Mouse (Mus musculus) kidney, postnatal 0 days (tissue): Measurements from ENCODE around the gene Clmn. TPM values are rescaled to one million over a fixed set of nuclear protein-coding genes. Genes with fewer than 3 reads are reported as not detected.
A peak's percentile ranks its signal among the peaks of the same experiment; 100 is the strongest.

Experiments used
- ATAC-seq: fragments of 200-750 bp; cut with Nextera tagmentation; replicated peaks from 2 replicates; pipeline ENCODE4 v1.8.0; 2017; ENCODE audit warnings: low read depth, moderate number of reproducible peaks, moderate TSS enrichment, moderate library complexity; ENCODE audit not compliant: low FRiP score
- DNase-seq: peaks from one replicate; pipeline ENCODE4 v3.0.0-alpha.2; 2016; ENCODE audit warnings: low spot score
- H3K27ac ChIP-seq: fragments of 300-500 bp; sonication (generic); 2 replicates; pipeline ENCODE4 v1.5.1; 2014; ENCODE audit warnings: mild to moderate bottlenecking
- H3K27me3 ChIP-seq: fragments of 300-500 bp; sonication (generic); 2 replicates; pipeline ENCODE4 v1.6.1; 2014; ENCODE audit warnings: low read length, mixed read lengths; ENCODE audit not compliant: insufficient read depth
- H3K36me3 ChIP-seq: fragments of 300-500 bp; sonication (generic); 2 replicates; pipeline ENCODE4 v1.6.1; 2014; ENCODE audit warnings: low read length, mixed read lengths; ENCODE audit not compliant: insufficient read depth
- H3K4me1 ChIP-seq: fragments of 300-500 bp; sonication (generic); replicated peaks from 2 replicates; pipeline ENCODE4 v1.6.1; 2014; ENCODE audit warnings: antibody characterized with exemption, low read length, mixed read lengths; ENCODE audit not compliant: insufficient read depth
- H3K4me2 ChIP-seq: fragments of 300-500 bp; sonication (generic); 2 replicates; pipeline ENCODE4 v1.6.1; 2014; ENCODE audit warnings: mild to moderate bottlenecking, low read length, moderate library complexity, mixed read lengths
- H3K4me3 ChIP-seq: fragments of 300-500 bp; sonication (generic); replicated peaks from 2 replicates; pipeline ENCODE4 v1.5.1; 2014; ENCODE audit warnings: low read depth, low read length
- H3K9ac ChIP-seq: fragments of 300-500 bp; sonication (generic); 2 replicates; pipeline ENCODE4 v1.6.1; 2014; ENCODE audit warnings: low read depth, low read length
- H3K9me3 ChIP-seq: fragments of 300-500 bp; sonication (generic); replicated peaks from 2 replicates; pipeline ENCODE4 v1.6.1; 2016; ENCODE audit warnings: low read length, inconsistent platforms, mixed read lengths
- CTCF ChIP-seq: IDR thresholded peaks from 2 replicates; pipeline ENCODE4 v1.5.1; 2016; ENCODE audit warnings: antibody characterized with exemption, low read depth, mild to moderate bottlenecking, moderate library complexity
- WGBS: fragments of 180-500 bp; shearing (Covaris S2); extraction: QIAGEN DNeasy Blood & Tissue Kit; methylation state at CpG from one replicate; pipeline ENCODE4 v1.1.7; 2014; 5-methylcytosine and 5-hydroxymethylcytosine counted together
- polyA plus RNA-seq: library from polyadenylated mRNA; unstranded; fragments of >200 nt; fragmentation: Nextera tagmentation; extraction: Ambion mirVana; gene quantifications from 2 replicates; pipeline ENCODE4 v1.2.1, GENCODE M21; 2015

Gene Clmn
- polyA plus RNA-seq, 1 experiment from 2014 or later, result 6.0 TPM

GRCm38 (mm10) chr12:104763918-104764317 lies 101.0 kb downstream of the Clmn start:
- H3K9ac ChIP-seq, result no peak overlapping the region
- no peak for ATAC-seq
- TF ChIP-seq CTCF, result no peak
- H3K4me2 ChIP-seq, result no peak overlapping the region
- no peaks in the 10 kb centered on the region for H3K9me3 ChIP-seq
- H3K27ac ChIP-seq, result no peak overlapping the region
- H3K4me3 ChIP-seq, result no peak overlapping the region
- H3K27me3 ChIP-seq, result no peaks in the 10 kb centered on the region
- 69% methylated on average over 6 of the region's 6 CpGs for WGBS
- no peaks in the 10 kb centered on the region for H3K36me3 ChIP-seq
- no peak for DNase-seq
- H3K4me1 ChIP-seq, result no peaks in the 10 kb centered on the region

DNA sequence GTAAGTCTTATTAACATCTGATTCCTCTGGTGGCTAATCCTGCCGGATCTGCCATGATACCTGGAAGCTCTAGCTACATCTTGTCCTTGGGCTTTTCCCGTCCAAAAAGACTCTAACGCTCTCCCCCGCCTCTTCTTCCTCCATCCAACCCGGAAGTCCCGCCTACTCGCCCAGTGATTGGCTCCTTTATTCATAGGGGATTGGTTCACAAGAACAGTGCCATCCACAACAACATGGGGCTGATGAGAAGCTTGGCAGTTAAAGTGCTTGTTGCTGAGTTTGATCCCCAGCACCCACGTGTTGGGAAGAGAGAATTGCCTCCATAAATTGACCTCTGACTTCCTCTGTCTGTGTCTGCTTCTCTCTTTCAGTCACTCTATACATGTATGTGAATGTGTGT lies 103.5 kb downstream of the Clmn start:
- Histone ChIP-seq H3K9me3 (no peaks in the 10 kb centered on the region), H3K9ac (no peak overlapping the region), H3K27ac (no peak overlapping the region), H3K27me3 (no peaks in the 10 kb centered on the region), H3K36me3 (no peaks in the 10 kb centered on the region), H3K4me2 (no peak overlapping the region), H3K4me3 (no peak overlapping the region), H3K4me1 (no peaks in the 10 kb centered on the region)
- no peak for ATAC-seq
- WGBS, result 82% methylated on average over 8 of the region's 8 CpGs
- TF ChIP-seq CTCF, result no peak
- DNase-seq, result no peak

DNA sequence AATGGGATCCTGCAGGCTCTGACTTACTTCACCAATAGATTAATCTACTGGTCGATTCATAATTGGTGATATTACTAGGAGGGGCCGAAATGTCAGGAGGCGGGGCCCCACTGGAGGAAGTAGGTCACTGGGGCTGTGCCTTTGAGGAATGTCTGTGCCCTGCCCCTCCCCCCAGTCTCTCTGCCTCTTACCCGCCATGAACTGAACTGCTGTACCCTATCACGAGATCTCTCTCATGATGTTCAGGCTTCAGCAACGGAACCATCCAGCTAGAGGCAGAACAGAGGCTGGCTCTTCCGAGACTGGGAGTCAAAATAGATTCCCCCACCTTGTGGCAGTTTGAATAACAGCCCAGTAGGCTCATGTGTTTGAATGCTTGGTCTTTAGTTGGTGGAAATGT lies 106.8 kb downstream of the Clmn start:
- DNase-seq (no peak), ATAC-seq (no peak)
- no peaks in the 10 kb centered on the region for H3K27me3 ChIP-seq
- no peak overlapping the region for H3K9ac ChIP-seq
- H3K36me3 ChIP-seq, result no peaks in the 10 kb centered on the region
- no peaks in the 10 kb centered on the region for H3K9me3 ChIP-seq
- TF ChIP-seq CTCF, result no peak
- 84% methylated on average over 7 of the region's 7 CpGs for WGBS
- no peak overlapping the region for H3K27ac ChIP-seq
- no peak overlapping the region for H3K4me2 ChIP-seq
- H3K4me1 ChIP-seq, result no peaks in the 10 kb centered on the region
- H3K4me3 ChIP-seq, result no peak overlapping the region

- no peak for TF ChIP-seq CTCF
- ATAC-seq, result no peak
- Histone ChIP-seq H3K36me3 (no peaks in the 10 kb centered on the region), H3K4me2 (no peak overlapping the region), H3K4me3 (no peak overlapping the region), H3K9me3 (no peaks in the 10 kb centered on the region), H3K27me3 (no peaks in the 10 kb centered on the region), H3K4me1 (peaks cover 17% of the 10 kb centered on the region; the same call in 1 of the 2 replicates), H3K9ac (no peak overlapping the region), H3K27ac (no peak overlapping the region)
- DNase-seq, result no peak
- WGBS, result 62% methylated on average over 4 of the region's 4 CpGs
These were observed 111.2 kb downstream of the Clmn start for GRCm38 (mm10) chr12:104753686-104754085.

DNA sequence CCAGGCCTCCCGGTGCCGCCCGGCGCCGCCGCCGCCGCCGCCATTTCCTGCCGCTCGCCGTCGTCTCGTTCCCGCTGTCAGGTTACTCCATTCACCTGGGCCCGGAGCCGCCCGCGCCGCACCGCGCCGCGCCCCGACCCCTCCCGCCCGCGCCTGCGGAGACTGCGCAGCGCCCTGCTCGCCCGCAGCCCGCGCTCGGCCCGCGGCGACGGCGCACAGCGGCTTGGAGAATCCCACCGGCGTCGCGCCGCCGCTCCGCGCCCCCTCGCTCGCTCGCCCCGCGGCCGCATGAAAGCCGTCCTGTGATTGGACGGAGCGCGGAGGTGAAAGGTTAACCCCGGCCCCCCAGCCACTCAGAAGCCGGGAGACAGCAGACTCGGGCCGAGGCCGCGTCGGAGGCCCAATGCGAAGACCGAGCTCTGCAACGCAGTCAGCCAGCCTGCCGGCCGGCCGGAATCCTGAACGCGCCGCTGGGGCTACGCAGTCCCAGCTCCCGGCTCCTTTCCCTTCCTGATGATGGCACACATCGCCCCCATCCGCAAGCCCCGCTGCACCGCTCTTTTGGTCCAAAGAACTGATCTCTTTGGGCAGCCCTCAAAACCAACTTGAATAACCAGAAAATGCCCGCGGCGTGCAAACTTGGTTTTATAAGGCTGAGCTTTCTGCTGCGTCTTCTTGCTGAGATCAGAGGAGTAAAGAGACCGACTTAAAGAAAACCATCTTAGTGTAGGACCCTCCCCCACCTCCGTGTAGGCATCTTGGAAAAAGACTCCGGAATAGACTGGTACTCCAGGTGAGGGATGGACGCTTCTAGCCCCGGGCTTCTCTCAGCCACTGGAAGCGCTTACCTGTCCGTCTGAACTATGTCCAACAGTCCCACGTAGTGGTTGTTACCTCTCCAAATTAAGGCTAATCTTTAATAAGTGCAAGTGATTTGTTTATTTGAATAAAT lies 112.8 kb downstream of the Clmn start, which contains the start of gene Dicer1:
Dicer1 (minus strand) TSS at position 139 of the 952 bp plus-strand sequence.
- H3K9ac ChIP-seq, result peak within 1 kb of the TSS; percentile 96
- no peaks in the 10 kb centered on the region for H3K36me3 ChIP-seq
- H3K4me2 ChIP-seq, result peak within 1 kb of the TSS; percentile 89
- WGBS, result under 1% methylated on average over 84 of the region's 94 CpGs
- H3K27me3 ChIP-seq, result no peaks in the 10 kb centered on the region
- peaks cover 17% of the 10 kb centered on the region; the same call in 1 of the 2 replicates for H3K4me1 ChIP-seq
- ATAC-seq (peak; percentile 95), DNase-seq (peak; percentile 96)
- H3K4me3 ChIP-seq, result peak within 1 kb of the TSS; percentile 97
- peak; percentile 30; the same call in 1 of the 2 replicates for TF ChIP-seq CTCF
- no peaks in the 10 kb centered on the region for H3K9me3 ChIP-seq
- peak within 1 kb of the TSS; percentile 90 for H3K27ac ChIP-seq

DNA sequence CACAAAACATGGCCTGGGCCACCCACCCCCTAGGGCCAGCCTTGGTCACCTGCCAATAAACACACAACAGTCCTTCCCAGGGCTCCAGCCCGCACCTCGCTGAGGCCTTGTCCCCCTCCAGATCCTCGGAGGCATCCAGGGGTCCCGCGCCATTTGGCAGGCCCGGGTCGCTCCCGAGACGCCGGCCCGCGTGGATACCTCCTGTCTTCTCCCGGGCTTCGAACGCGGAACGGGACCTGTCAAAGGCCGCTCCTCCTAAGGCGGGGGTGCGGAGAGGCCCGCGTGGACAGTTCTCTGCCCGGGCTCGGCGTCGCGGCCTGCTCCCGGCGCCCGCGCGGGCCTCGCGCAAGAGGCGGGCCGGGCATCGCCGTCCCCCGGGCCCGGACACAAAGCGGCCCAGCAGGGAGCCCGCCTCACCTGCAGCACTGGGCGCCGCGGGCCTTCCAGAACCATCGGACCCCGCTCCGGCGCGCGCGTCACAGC lies 113.5 kb downstream of the Clmn start:
- peak; percentile 36 for DNase-seq
- Histone ChIP-seq H3K27ac (peak overlapping the region; percentile 90), H3K9ac (peak overlapping the region; percentile 96), H3K4me2 (peak overlapping the region; percentile 89), H3K4me1 (peaks cover 17% of the 10 kb centered on the region; the same call in 1 of the 2 replicates), H3K27me3 (no peaks in the 10 kb centered on the region), H3K4me3 (peak overlapping the region; percentile 97), H3K36me3 (no peaks in the 10 kb centered on the region), H3K9me3 (no peaks in the 10 kb centered on the region)
- ATAC-seq, result peak; percentile 57
- WGBS, result under 1% methylated on average over 49 of the region's 52 CpGs
- TF ChIP-seq CTCF, result no peak
